Mouse (Mus musculus) lung, adult 2 months (tissue): Measurements from ENCODE around the gene Pde4d.

Experiments used
- CTCF ChIP-seq: fragments of 200-500 bp; IDR thresholded peaks from 2 replicates; pipeline ENCODE4 v1.5.1; 2011; ENCODE audit warnings: mild to moderate bottlenecking, low read length, control low read depth; ENCODE audit not compliant: insufficient read depth
- POLR2A ChIP-seq: fragments of 200-500 bp; IDR thresholded peaks from 2 replicates; pipeline ENCODE4 v1.6.1; 2011; ENCODE audit warnings: low read depth, mild to moderate bottlenecking, control low read depth, low read length, borderline replicate concordance; ENCODE audit errors: extremely low read depth

GRCm38 (mm10) chr13:109669965-109670364 lies 1220.2 kb downstream of the Pde4d start:
- TF ChIP-seq CTCF (no peak), POLR2A (no peak)
